Mouse (Mus musculus) kidney, postnatal 4 days (tissue): ENCODE data around the gene Ptgir.

ENCODE experiments used
- DNase-seq, 2 experiments: peaks; one replicate each; pipeline ENCODE4 v3.0.0; 2021; ENCODE audit warnings: mixed read lengths in 2 of 2

Gene Ptgir

DNA sequence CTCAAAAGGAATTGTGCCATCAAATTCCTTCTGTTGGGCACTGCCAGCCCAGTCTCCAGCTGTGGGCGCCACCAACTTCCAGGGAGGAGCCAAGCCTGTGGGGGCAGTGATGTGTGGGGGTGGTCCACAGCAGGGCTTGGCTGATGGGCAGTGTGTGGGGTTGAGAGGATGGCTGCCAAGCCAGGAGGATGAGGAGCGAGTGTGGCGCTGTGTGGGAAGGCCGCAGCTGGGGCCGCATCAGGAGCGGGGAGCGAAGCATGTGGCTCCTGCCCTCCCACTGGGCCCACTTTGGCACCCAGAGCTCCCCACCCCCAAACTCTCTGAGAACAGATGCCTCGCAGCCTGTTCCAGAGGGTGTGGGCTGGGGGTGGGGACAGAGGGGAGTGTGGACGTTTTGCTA lies 11.7 kb downstream of the Ptgir start:
- DNase-seq: peak; percentile 37 to 56

DNA sequence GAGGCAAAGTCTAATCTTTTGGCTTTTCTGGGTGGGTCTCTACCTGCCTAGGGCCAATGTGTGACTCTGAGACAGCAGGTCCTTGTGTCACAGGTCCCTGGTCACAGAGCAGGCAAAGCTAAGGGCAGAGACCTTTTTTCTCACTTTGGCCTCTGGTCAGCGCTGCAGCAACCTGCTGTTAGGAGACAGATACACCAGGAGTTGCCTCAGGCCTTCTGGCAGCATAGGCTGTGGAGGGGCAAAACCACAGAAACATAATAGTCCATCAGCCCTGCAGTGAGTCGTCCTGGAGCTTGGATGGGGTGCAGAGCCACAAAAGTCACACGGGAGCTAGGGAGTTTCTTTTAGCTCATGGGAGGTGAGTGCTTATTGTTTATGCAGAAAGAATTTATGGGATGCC lies 12.4 kb downstream of the Ptgir start:
- DNase-seq: no peak

DNA sequence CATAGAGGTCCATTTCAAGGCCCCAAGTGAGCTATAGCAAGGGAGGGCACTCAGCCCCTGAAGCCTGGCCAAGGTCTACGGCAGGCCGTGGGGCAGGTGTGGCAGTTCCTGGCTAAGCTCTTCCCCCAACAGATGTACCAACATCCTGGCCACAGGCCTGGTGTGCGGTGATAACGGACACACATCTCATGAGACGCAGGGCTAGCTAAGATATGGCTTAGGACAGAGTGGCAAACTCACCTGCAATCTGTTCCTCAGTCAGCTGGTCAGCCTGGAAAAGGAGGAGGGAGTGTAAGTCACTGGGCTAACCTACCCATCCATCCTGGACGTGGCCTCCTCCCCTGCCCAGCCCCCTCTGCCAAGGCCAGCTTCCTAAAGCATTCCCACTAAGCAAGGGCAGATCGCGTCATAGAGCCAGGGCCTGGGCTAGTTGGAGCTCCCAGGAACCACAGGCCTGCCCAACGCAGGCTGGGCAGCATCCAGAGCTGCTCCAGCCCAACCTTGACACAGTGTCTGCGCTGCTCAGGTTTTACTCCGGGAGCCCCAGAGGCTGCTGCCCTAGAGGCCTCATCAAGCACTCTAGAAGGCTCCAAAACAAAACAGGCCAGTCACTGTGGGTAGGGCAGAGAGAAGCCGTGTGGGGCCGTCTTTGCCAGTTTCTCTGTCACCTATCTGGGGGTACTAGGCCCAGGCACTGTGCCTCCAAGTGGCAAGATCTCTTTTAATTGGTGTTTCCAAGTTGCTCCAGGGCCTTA lies 13.3 kb downstream of the Ptgir start:
- DNase-seq: no peak

DNA sequence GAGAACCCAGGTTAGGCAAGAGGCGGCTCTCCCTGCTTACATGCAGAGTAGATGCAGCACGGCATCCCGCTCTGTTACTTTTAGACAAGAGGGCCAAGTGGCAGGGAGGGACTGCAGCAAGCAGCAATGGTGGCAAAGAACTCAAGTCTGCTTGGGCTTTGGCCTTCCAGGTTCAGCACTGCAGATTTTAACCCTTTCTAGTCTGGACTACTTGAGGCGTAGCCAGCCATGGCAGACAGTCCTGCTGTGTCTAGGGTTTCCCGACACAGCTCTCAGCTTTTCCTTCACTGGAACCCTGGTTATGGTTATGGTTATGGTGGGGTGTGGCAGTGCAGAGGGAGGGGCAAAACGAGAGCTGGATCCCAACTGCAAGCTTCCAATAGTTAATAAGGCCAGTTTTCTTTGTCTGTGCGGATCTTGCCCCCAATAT lies 13.9 kb downstream of the Ptgir start:
- DNase-seq: no peak

DNA sequence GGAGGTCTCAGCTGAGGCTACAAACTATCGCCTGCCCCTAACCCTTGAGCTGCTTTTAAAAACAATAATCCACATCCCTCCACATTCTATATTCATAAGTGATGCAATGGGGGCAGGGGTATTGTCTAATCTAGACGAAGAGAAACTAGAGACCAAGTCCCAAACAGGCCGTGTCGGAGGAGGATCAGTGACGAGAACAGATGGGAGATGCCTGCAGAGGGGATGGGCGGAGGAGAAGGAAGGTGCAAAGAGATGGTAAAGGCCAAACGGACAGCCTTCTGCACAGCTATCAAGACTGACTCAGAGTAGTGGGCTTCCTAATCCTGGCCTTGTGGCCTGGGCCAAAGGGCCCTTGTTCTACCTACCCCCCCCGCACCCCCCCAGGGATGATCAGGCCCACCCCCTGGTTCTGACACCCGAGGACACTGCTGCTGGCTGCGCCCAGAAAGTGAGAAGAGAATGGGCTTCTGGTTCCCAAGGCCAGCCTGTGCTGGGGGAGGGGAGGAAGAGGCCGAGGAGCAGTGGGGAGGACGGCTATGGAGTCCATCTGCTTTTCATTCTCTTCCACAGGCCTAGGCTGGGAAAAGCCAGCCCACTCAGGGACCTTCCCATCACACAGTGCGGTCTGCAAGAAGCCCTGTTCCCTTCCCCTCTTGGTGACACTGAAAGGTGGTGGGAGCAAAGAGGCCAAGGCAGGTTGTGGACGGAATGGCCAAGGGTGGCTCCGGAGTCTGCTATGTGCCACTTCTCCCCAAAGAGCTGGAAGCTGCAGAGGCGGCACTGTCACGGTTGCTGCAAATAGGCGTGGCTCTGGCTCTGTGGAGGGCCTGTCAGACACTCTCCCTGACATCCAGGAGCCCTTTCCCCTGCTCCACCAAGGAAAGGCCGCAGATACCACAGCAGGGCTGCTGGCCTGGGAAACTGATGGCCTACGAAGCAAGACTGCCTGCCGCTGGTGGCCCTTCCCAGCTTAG lies 14.8 kb downstream of the Ptgir start:
- DNase-seq: peak; percentile 58 to 63

DNA sequence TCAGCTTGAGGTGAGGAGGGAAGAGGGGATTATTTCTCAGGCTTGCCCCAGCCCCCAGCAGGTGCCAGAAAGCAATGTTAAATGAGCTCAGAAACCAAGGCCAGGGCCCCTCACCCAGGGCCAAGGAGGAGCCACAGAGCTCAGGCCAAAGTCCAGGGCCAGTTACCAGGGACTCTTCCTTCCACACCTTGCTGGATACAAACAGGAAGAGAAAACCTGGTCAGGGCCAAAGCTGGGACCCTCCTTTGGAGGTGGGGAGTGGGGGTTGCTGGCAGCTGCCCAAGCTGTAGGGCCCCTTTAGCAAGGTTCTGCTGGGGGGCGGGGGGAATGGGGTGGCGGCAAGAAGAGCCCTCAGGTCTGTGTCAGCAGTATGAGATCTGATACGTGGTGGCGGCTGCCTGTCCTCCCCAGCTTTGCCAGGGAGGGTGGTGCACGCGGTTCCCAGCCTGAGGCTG lies 15.6 kb downstream of the Ptgir start:
- peak in 1 of 2 experiments; percentile 62 for DNase-seq

DNA sequence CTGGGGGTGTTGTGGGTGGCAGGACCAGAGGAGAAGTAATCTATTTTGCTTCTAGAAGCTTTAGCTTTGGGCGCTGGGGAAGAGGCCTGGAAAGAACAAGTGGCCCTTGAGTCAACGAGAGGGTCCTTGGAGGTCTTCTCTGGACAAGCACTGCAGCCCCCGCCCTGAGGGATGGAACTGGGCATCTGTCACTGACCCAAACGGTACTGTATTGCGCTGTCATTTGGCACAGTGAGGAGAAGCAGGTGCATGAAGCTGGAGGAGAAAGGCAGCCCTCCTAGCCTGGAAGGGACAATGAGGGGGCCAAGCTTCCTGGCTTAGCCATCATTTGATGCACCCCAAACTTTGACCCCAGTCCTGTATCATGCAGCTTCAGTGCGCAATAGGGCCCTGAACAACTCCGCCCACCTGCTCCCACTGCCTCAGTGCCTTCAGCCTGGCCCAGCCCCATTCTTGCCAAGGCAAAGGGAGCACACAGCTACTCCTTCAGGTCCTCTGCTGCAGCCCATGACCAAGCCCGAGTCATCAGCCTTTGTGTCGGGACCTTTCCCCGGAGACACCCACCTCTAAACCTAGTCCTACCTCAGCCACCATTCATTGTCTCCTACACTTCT lies 16.2 kb downstream of the Ptgir start:
- peak; percentile 49 to 69 for DNase-seq

DNA sequence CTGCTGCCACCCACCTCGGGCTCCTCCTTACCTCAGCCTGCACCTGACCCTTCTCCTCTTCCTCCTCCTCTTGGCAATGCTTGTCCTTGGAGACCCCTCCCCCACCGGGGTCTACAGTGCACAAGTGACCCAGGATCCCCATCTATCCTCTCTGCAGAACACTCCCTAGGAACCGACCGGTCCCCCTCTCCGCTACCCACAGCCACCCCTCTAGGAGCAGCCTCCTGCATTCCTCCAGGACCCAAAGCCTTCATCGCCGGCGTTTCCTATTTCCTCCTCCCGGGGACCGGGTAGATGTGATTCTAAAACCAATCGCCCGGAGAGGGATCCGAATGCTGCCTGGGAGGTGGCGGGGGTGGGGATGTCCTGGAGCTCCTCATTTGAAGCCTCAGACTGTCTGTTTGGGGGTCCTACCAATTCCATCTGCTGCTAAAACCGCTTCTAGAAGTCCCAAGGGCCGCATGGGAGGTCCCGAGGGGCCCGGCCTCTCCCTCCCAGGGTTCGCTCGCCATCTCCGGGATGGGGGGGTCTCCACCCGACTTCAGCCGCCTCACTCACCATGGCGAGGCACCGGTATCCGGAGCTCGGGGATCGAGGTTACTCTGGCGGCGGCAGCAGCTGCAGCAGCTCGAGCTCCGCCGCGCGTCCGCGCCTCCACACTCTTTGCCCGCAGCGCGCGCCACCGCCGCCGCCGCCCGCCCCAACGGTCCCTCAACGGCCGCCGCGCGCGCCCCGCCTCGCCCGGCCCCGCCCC lies 17.2 kb downstream of the Ptgir start:
- DNase-seq: no peak

DNA sequence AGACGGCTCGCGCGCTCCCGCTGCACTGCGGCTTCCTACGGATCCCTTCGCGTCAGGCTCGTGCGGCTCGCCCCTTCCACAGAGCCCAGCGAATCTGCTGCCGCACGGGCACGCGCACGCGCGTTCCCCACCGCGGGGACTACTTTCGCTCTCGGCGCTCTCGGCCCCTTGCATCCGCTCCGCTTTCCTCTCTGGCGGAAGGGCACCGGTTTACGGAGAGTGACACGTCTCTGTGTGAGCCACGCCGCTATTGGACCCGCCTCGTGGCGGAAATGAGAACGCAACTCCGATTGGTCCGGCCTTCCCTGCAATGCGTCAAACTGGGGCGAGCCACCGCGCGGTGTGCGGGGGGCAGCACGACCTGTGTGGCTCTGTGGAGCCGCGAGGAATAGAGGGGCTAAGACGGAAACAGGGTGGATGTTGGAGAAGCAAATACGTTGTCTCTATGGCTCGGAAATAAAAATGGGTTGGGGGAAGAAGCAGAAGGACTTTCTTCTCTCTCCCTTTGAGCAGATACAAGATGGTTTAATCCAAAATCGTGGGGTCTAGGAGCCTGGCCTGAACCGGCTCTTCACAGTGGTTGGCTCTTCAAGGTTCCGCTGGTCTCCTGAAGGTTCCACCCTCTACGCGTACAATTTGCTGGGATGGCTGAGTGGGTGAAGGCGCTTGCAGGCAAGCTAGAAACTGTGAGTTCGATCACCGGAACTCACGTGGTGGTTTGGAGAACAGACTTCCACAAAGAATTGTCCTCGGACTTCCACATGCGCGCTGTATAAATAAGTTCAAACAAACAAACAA lies 17.9 kb downstream of the Ptgir start, which contains the start of gene Calm3:
Gene Calm3, minus strand, starts transcription at position 78 of the 798 bp plus-strand sequence.
- peak; percentile 99 to 100 for DNase-seq

DNA sequence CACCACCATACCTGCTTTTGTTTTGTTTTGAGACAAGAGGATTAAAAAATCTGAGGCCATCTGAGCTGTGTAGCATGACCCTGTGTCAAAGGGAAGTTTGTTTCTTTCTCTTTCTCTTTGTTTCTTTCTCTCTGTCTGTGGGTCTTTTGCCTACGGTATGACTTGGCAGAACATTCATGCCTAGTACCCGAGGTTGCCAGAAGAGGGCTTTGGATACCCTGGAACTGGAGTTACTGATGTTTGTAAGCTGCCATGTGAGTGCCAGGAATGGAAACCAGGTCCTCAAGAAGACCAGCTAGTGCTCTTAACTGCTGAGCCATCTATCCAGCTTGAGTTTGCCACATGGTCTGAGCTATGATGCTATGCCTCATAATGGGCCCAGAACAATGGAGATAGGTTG lies 22.1 kb downstream of the Ptgir start:
- no peak for DNase-seq

DNA sequence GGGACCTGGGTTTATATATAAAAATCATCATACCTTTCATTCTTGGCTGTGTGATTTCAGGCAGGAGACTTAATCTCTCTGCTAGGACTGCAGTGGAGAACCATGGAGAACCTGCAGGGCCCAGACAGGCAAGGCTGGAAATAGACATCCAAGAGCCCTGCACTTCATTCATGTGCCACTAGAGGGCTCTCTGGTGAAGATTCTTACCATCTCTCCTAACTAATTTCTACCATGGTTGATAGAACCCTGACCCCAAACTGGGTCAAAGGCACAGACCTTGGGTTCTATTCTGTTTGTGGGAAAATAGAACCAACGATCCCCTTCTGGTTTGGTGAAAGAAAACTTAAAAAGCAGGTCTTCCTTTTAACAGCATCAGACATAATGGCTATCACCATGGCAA lies 24.6 kb downstream of the Ptgir start:
- DNase-seq: peak; percentile 82 to 86

DNA sequence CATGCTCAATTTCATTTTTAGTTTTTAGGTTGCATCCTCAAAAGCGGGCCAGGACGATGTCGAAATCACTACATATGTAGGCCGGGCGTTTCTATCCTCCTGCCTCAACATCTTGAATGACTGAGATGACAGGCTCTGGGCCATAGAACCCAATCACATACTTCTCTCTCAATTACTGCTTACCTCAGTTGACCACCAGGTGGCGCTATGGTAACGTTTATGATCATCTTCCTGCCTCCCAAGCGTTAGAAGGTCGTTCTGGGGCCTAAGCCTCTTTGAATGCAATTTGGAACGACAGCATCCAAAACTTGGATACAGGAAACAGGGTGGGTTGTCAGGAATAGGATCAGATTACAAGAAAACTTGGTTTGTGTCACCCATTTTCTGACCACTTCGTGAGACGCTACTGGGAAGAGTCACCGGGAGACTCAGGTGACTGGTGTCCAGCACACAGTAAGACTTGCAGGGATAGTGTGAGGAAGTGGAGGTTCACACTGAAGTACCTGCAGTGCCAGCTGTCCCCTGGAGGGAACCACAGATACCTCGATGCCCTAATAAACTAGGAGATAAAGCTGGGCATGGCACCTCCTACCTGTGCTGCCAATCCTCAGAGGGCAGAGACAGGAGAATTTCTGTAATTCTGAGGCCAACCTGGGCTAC lies 25.8 kb downstream of the Ptgir start:
- DNase-seq: peak; percentile 88 to 89

DNA sequence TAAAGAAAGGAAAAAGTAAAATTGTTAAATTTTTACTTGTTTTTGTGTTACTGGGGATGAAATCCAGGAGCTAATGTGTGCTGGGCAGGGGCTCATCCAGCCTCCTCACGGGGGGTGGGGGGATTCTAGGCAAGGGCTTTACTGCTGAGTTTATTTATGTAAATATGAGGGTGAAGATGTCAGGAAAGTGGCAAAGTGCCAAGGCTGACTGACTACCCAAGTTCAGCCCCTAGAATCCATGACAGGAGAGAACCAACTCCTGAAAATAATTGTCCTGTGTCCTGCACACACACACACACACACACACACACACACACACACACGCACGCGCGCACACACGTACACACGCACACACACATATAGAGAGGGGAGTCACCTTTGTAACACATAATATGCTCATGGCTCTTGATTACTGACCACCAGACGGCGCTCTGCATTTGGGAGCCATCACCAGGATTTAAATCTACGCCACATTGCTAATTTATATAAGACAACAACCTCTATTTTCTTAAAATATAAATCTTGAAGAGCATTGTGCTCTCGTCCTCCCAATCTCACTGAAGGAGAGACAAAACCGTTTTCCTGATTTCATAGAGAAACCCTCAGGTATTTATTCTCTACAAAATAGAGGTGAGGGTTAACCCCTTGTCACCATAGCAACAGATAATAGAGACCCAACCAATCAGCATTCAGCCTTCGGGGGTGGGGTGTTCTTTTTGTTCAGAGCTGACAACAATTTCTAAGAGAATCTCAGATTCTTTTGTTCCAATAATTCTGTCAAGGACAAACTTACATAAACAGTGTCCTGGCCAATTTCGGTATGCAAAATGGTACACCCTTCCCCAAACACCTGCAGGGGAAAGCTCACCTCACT lies 26.7 kb downstream of the Ptgir start:
- DNase-seq: peak; percentile 75 to 79

DNA sequence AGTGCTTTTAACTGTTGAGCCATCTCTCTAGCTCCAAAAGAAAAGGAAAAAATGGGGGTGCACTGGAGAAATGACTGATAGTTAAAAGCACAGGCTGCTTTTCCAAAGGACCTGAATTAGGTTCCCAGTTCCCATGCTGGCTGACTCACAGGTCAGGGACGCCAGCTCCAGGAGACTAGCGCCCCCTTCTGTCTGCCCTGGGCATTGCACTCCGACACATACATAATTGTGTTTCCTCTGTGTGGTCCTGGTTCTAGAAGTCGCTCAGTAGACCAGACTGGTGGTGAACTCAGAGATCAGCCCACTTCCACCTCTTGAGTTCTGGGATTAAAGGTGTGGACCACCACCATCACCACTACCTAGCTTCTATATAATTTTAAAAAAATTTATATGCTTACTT lies 31.0 kb downstream of the Ptgir start:
- peak in 1 of 2 experiments; percentile 47 for DNase-seq

DNA sequence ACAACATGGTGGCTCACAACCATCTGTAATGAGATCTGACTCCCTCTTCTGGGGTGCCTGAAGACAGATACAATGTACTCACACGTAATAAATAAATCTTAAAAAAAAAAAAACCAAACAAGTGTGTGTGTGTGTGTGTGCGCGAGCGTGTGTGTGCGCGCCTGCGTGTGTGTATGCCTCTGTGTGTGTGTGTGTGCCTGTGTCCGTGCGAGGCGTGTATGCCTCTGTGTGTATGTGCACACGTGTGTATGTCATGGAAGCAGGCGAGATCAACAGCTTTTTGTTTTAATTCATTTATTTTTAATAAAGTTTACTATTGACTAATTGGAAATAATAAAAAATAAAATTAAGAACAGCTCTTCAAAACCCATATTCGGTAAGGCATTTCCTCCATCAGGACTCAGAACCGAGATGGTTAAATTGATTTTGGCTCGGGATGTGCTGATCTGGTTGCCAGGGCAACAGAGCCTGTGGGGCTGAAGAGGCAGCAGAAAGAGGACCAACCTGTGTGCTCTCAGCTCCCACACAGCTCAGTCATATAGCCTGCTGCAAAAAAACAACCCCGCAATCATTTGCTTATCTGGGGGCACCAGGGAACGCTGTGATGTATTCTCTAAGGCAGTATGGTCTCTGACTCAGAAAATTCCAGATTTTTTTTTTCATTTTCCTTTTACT lies 32.0 kb downstream of the Ptgir start:
- peak in 1 of 2 experiments; percentile 27 for DNase-seq

DNA sequence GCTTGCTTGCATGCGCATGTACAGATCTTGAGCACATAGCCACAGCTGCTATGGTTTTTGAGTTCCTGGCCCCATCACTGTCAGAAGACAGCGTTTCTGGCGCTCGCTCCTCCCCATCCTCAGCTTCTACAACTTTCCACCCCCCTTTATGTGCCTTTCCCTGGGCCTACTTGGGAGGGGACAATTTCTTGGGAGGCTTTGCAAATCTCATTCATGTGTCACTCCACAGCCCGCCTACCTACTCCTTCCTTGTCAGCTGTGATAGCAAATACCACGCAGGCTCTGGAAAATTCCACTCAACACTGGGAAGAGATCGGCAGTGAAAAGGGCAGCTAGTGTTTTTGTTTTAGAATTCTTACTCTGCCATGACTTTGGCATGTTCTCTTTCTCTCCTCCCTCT lies 34.0 kb downstream of the Ptgir start:
- DNase-seq: peak; percentile 27 to 50

DNA sequence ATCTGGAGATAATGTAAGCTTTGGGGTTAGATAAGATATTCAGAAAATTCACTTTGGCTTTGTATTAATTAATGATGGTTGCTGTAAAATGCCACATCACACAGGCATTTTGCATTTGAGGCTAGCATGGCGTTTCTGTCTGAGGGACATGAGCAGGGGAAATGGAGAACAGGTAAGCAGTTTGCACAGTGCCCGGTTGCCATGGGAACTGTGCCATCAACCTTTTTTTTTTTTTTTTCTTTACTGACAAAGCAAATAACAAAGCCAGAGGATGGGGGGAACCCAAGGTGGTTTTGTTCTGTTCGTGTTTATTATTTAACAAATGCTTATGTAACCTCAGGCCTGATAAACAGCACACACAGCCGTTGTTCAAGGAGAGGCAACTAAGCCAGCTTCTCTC lies 36.6 kb downstream of the Ptgir start:
- no peak for DNase-seq

DNA sequence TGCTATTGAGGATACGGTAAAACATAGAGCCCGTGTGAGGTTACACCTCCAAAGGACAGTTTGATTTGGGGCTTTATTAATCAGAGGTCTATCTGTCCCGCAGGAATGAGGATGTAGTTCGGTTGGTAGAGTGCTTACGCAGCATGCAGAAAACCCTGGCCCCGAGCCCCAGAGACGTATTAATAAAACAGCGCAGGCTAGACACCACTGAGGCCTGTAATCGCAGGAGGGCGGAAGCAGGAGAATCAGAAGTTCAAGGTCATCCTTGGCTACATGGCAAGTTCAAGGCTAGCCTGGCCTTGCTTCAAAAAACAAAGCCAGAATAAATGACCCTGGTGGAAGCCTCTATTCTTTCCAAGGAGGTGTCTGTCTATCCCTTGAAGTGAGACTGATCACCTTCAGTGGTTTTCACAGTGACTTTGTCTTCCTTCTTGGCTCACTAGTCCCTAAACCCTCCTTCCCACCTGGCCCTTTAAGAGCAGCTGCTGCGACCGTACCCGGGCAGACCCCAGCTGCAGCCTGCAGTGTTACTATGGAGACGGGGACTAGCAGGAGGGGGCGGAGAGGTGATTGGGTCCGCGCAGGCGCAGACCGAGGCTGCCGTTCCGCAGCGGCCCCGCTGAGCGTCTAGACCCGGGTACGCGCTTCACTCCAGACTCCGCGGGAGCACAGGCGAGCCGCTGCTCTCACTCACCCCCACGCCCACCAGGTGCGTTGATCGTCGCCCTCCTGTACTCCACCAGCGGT lies 37.9 kb downstream of the Ptgir start, which contains the start of gene Pnmal2:
Gene Pnmal2, plus strand, starts transcription at position 622 of the 747 bp plus-strand sequence.
- peak; percentile 90 to 94 for DNase-seq
